Mouse (Mus musculus) left cerebral cortex, postnatal 25 days (tissue): Measurements from ENCODE around the gene Arhgap23. TPM values are rescaled to one million over a fixed set of nuclear protein-coding genes. Genes with fewer than 3 reads are reported as not detected.
A peak's percentile ranks its signal among the peaks of the same experiment; 100 is the strongest.

Experiments
- DNase-seq, 2 experiments: peaks; one replicate each; pipeline ENCODE4 v3.0.0; 2022; ENCODE audit warnings: low spot score in 2 of 2, mixed read lengths in 1 of 2
- intact Hi-C: fragments of 180-260 bp; cut with DNase I; formaldehyde crosslinking; loops from one replicate; pipeline ENCODE4 v1.15.1; 2025
- total RNA-seq, 2 experiments: library from RNA; stranded (reverse); gene quantifications; 2 replicates each; pipeline ENCODE4 v1.2.3; 2021

Gene Arhgap23
- total RNA-seq, 2 experiments from 2014 or later = 63.8 to 66.5 TPM

GRCm38 (mm10) chr11:97429615-97430014 is 14.3 kb downstream of the Arhgap23 start:
- intact Hi-C loops = no loop called here
- DNase-seq = no peak

GRCm38 (mm10) chr11:97432015-97432414 is 16.7 kb downstream of the Arhgap23 start:
- intact Hi-C loops = loop anchor here (2.0 kb wide), 1 partner anchor 37 kb away; no protein-coding TSS in a partner anchor
- peak in 1 of 2 experiments; percentile 50 for DNase-seq

GRCm38 (mm10) chr11:97432983-97433539 is 17.7 kb downstream of the Arhgap23 start:
- DNase-seq = no peak
- intact Hi-C loops = loop anchor here (2.0 kb wide), 1 partner anchor 36 kb away; no protein-coding TSS in a partner anchor

GRCm38 (mm10) chr11:97434121-97434520 is 18.8 kb downstream of the Arhgap23 start:
- intact Hi-C loops = no loop called here
- no peak for DNase-seq

- DNase-seq = no peak
- intact Hi-C loops = no loop called here
Measured at GRCm38 (mm10) chr11:97434704-97435454, 19.5 kb downstream of the Arhgap23 start.

- intact Hi-C loops = no loop called here
Measured at GRCm38 (mm10) chr11:97435808-97436491, 20.6 kb downstream of the Arhgap23 start.

GRCm38 (mm10) chr11:97437745-97438144 is 22.4 kb downstream of the Arhgap23 start:
- intact Hi-C loops = no loop called here
- peak; percentile 59 to 75 for DNase-seq

More at GRCm38 (mm10) chr11:97435808-97436491, 20.6 kb downstream of the Arhgap23 start:
- DNase-seq = no peak

GRCm38 (mm10) chr11:97438868-97439267 is 23.5 kb downstream of the Arhgap23 start:
- DNase-seq = no peak
- intact Hi-C loops = no loop called here

- no peak for DNase-seq
- intact Hi-C loops = no loop called here
Measured at GRCm38 (mm10) chr11:97439935-97440334, 24.6 kb downstream of the Arhgap23 start.

GRCm38 (mm10) chr11:97440441-97440881 is 25.1 kb downstream of the Arhgap23 start:
- peak in 1 of 2 experiments; percentile 48 for DNase-seq
- intact Hi-C loops = no loop called here

GRCm38 (mm10) chr11:97441036-97441657 is 25.8 kb downstream of the Arhgap23 start:
- peak in 1 of 2 experiments; percentile 47 for DNase-seq
- intact Hi-C loops = no loop called here

- DNase-seq = no peak
- intact Hi-C loops = no loop called here
Measured at GRCm38 (mm10) chr11:97441658-97442125, 26.4 kb downstream of the Arhgap23 start.

GRCm38 (mm10) chr11:97442891-97443675 is 27.8 kb downstream of the Arhgap23 start:
- intact Hi-C loops = no loop called here
- no peak for DNase-seq

- intact Hi-C loops = no loop called here
- DNase-seq = no peak
Measured at GRCm38 (mm10) chr11:97445596-97445995, 30.3 kb downstream of the Arhgap23 start.

GRCm38 (mm10) chr11:97445999-97446511 is 30.7 kb downstream of the Arhgap23 start:
- intact Hi-C loops = no loop called here
- no peak for DNase-seq

- no peak for DNase-seq
- intact Hi-C loops = no loop called here
Measured at GRCm38 (mm10) chr11:97447979-97448378, 32.6 kb downstream of the Arhgap23 start.

- DNase-seq = no peak
- intact Hi-C loops = no loop called here
Measured at GRCm38 (mm10) chr11:97448611-97449394, 33.5 kb downstream of the Arhgap23 start.
